Mouse (Mus musculus): Measurements from ENCODE around the gene Dab2.

- TF ChIP-seq CTCF (IDR thresholded peaks at IDR 0.05; ENCODE audit: borderline replicate concordance, insufficient read depth, low read length) = no peak
- no peak for TF ChIP-seq POLR2A (IDR thresholded peaks at IDR 0.05; ENCODE audit: low read depth, low read length)
These were observed 16.3 kb upstream of the Dab2 start for GRCm38 (mm10) chr15:6283249-6283648.

Data from embryonic fibroblast, embryonic 13.5 days (primary cell).